Mouse (Mus musculus): ENCODE results near the gene Csf1. TPM values are rescaled to one million over a fixed set of nuclear protein-coding genes. Genes with fewer than 3 reads are reported as not detected.

The Csf1 gene
- polyA plus RNA-seq, 1 experiment from 2014 or later = 10.7 TPM

DNA sequence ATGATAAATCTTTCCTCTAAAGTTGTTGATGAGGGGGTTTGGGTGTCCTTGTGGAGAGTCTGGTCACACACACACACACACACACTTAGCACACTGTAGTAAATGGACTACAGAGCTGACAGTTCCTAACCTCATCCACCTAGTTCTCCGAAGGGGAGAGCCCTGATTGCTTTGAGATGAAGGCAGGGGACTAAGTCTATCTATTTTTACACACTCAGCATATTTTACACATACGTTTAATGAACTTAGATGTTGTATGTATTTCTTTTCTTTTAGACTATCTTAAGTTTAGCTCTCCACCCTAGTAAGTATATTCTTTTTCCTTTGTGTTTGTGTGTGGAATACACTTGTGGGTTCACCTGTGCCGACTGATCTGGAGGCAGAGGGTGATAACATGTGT is 34.6 kb upstream of the Csf1 start:
- H3K4me1 ChIP-seq (replicated peaks; ENCODE audit: control insufficient read depth, insufficient read depth, low read length) = 0 out of 2 replicates have a peak, but pooled peaks cover 3% of the 10 kb centered on the region
- DNase-seq (ENCODE audit: low spot score) = no peak
- ATAC-seq (replicated peaks; ENCODE audit: low FRiP score) = no peak
- 90% methylated on average over 3 of the region's 3 CpGs for WGBS
- H3K27me3 ChIP-seq (replicated peaks; ENCODE audit: control insufficient read depth, insufficient read depth, low read length) = no peaks in the 10 kb centered on the region
- H3K4me2 ChIP-seq = no peak overlapping the region
- no peak overlapping the region for H3K4me3 ChIP-seq (ENCODE audit: low read depth, low read length)
- H3K9ac ChIP-seq (ENCODE audit: low read depth, low read length) = no peak overlapping the region
- H3K36me3 ChIP-seq (ENCODE audit: control insufficient read depth, insufficient read depth, low read length) = no peaks in the 10 kb centered on the region
- no peaks in the 10 kb centered on the region for H3K9me3 ChIP-seq (ENCODE audit: control insufficient read depth, low read length)
- no peak overlapping the region for H3K27ac ChIP-seq (ENCODE audit: low read depth, low read length)

DNA sequence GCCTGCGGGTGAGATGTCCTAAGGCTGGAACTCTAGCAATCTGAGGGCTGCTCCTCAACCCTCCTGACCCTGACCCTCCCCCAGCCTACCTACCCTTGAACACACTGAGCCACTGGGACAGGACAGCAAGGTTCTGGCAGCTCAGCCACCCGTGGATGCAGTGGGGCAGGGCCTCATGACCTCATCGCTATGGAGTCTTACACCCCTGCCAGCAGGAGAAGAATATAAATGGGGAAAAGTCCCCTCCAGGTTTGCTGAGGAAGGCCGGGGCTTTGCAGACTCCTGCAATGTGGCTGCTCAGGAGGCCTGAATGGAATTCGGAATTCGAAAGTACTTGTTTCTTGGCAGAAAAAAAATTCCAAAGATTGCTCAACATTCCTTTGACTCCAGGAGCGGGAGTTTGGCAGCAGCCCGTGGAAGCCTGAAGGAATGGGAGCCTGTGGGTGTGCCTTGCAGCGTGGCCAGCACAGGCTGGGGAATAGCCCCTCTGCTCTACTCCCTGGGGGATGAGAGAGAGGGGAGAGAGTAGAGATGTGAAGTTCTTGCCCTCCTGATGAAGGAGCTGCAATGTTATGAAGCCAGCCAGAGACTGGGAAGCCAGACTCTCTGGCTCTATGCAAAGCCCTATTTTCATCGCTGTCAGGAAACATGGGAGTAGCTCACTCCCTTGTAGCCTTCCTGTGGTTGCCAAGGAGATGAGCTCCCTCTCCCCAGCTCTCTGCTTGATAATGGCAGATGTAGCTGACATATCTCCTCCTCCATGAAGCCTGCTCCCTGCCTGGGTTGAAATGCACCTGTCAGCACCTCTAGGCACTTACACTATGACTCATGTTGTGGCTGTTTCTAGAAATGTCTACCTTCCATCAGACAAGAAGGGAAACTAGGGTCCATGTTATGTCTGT is 33.3 kb upstream of the Csf1 start:
- H3K4me3 ChIP-seq (ENCODE audit: low read depth, low read length) = no peak overlapping the region
- no peak overlapping the region for H3K9ac ChIP-seq (ENCODE audit: low read depth, low read length)
- no peak overlapping the region for H3K4me2 ChIP-seq
- no peak for DNase-seq (ENCODE audit: low spot score)
- H3K4me1 ChIP-seq (replicated peaks; ENCODE audit: control insufficient read depth, insufficient read depth, low read length) = 0 out of 2 replicates have a peak, but pooled peaks cover 3% of the 10 kb centered on the region
- no peak for ATAC-seq (replicated peaks; ENCODE audit: low FRiP score)
- no peaks in the 10 kb centered on the region for H3K36me3 ChIP-seq (ENCODE audit: control insufficient read depth, insufficient read depth, low read length)
- no peaks in the 10 kb centered on the region for H3K27me3 ChIP-seq (replicated peaks; ENCODE audit: control insufficient read depth, insufficient read depth, low read length)
- 32% methylated on average over 10 of the region's 10 CpGs for WGBS
- no peaks in the 10 kb centered on the region for H3K9me3 ChIP-seq (ENCODE audit: control insufficient read depth, low read length)
- H3K27ac ChIP-seq (ENCODE audit: low read depth, low read length) = peak overlapping the region; percentile 6; the same call in 1 of the 2 replicates

DNA sequence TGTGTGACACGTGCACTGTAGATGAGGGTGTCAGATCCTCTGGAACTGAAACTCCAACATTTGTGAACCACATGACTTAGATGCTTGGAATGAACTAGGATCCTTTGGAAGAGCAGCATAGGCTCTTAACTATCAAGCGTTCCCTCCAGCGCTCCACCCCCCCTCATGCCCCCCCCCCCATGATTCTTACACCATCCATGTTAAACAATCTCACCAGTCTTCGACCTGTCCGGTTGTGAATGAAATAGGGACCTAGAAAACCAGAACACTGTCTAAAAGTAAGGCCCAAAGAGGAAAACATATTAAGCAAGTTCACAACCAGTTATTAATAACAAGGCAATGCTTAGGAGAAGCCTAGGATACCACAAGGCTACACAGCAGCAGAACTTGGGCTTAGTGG is 32.5 kb upstream of the Csf1 start:
- H3K4me2 ChIP-seq = no peak overlapping the region
- DNase-seq (ENCODE audit: low spot score) (no peak), ATAC-seq (replicated peaks; ENCODE audit: low FRiP score) (no peak)
- no peaks in the 10 kb centered on the region for H3K27me3 ChIP-seq (replicated peaks; ENCODE audit: control insufficient read depth, insufficient read depth, low read length)
- peaks cover 8% of the 10 kb centered on the region for H3K4me1 ChIP-seq (replicated peaks; ENCODE audit: control insufficient read depth, insufficient read depth, low read length)
- H3K4me3 ChIP-seq (ENCODE audit: low read depth, low read length) = no peak overlapping the region
- WGBS = 74% methylated on average over 5 of the region's 5 CpGs
- no peaks in the 10 kb centered on the region for H3K36me3 ChIP-seq (ENCODE audit: control insufficient read depth, insufficient read depth, low read length)
- no peak overlapping the region for H3K27ac ChIP-seq (ENCODE audit: low read depth, low read length)
- H3K9ac ChIP-seq (ENCODE audit: low read depth, low read length) = no peak overlapping the region
- no peaks in the 10 kb centered on the region for H3K9me3 ChIP-seq (ENCODE audit: control insufficient read depth, low read length)

DNA sequence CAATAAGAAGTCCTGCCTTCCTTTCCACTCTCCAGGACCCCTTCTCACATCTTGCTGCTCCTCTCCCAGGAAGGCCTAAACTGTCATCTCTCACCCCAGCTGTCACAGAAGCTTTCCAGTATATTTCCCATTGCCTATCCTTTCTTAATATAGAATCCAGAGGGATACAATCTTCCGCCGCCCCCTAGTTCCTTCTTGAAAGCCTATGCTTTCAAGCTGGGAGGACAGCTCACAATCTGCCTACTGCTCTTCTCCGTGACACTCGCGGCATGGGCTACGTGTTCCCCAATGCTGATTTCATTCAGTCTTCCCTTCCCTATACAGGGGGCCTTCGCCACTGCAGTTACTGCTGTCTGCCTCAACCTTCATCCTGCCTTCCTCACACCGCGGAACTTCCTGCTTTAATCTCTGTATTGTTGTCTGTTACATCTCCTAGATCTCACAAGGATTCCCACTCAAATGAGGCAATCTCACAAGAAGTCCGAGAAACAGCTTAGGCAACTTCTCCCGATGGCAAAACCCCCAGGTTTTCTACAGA is 30.6 kb upstream of the Csf1 start:
- no peak for ATAC-seq (replicated peaks; ENCODE audit: low FRiP score)

DNA sequence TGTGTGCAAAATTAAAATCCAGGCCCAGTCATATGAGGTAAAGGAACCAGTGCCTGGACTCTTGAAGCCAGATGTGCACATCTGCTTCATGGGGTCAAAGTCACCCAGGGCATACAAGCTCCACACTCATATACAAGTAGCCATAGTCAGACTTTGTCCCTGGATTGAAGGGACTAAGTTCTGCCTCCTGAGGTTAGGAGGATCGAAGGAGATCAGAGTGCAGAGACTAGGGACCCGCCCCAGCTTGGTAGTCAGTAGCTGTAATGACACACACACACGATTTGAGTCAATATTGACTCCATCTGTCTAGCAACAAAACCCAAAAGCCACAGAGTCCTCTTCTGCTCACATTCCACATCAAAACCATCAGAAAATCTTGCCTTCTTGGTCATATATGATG is 30.0 kb upstream of the Csf1 start:
- Histone ChIP-seq H3K36me3 (ENCODE audit: control insufficient read depth, insufficient read depth, low read length) (no peaks in the 10 kb centered on the region), H3K4me1 (replicated peaks; ENCODE audit: control insufficient read depth, insufficient read depth, low read length) (peaks cover 14% of the 10 kb centered on the region), H3K4me3 (ENCODE audit: low read depth, low read length) (no peak overlapping the region), H3K9ac (ENCODE audit: low read depth, low read length) (no peak overlapping the region), H3K9me3 (ENCODE audit: control insufficient read depth, low read length) (no peaks in the 10 kb centered on the region), H3K27ac (ENCODE audit: low read depth, low read length) (no peak overlapping the region), H3K27me3 (replicated peaks; ENCODE audit: control insufficient read depth, insufficient read depth, low read length) (no peaks in the 10 kb centered on the region), H3K4me2 (no peak overlapping the region)
- no peak for DNase-seq (ENCODE audit: low spot score)
- no peak for ATAC-seq (replicated peaks; ENCODE audit: low FRiP score)
- 79% methylated on average over 3 of the region's 3 CpGs for WGBS

More for the DNA sequence above, 30.6 kb upstream of the Csf1 start:
- no peak for DNase-seq (ENCODE audit: low spot score)
- Histone ChIP-seq H3K9ac (ENCODE audit: low read depth, low read length) (no peak overlapping the region), H3K4me1 (replicated peaks; ENCODE audit: control insufficient read depth, insufficient read depth, low read length) (peaks cover 14% of the 10 kb centered on the region), H3K36me3 (ENCODE audit: control insufficient read depth, insufficient read depth, low read length) (no peaks in the 10 kb centered on the region), H3K4me2 (no peak overlapping the region), H3K9me3 (ENCODE audit: control insufficient read depth, low read length) (no peaks in the 10 kb centered on the region), H3K4me3 (ENCODE audit: low read depth, low read length) (no peak overlapping the region), H3K27ac (ENCODE audit: low read depth, low read length) (no peak overlapping the region), H3K27me3 (replicated peaks; ENCODE audit: control insufficient read depth, insufficient read depth, low read length) (no peaks in the 10 kb centered on the region)
- 66% methylated on average over 11 of the region's 11 CpGs for WGBS

DNA sequence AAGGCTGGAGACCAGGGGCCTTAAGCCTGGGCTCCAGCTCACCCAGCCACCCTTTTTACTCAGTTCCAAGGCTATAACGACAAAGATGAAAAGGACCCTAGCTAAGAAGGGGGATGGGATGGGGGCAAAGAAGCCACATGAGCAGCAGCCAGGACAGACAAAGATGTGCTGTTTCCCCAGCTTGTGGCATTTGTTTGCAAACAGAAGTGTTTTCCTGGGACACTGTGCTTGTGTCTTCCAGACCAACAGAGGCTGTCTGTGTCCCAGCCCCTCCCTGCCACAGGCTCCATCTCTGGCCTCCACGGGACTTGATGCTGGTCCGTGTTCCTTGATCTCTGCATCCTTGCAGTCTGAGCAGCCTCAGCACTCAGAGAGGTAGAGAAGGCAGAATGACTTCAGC is 28.6 kb upstream of the Csf1 start:
- Histone ChIP-seq H3K9me3 (ENCODE audit: control insufficient read depth, low read length) (no peaks in the 10 kb centered on the region), H3K4me2 (no peak overlapping the region), H3K27me3 (replicated peaks; ENCODE audit: control insufficient read depth, insufficient read depth, low read length) (no peaks in the 10 kb centered on the region), H3K9ac (ENCODE audit: low read depth, low read length) (no peak overlapping the region), H3K4me1 (replicated peaks; ENCODE audit: control insufficient read depth, insufficient read depth, low read length) (peaks cover 14% of the 10 kb centered on the region), H3K36me3 (ENCODE audit: control insufficient read depth, insufficient read depth, low read length) (no peaks in the 10 kb centered on the region), H3K27ac (ENCODE audit: low read depth, low read length) (no peak overlapping the region), H3K4me3 (ENCODE audit: low read depth, low read length) (no peak overlapping the region)
- no peak for ATAC-seq (replicated peaks; ENCODE audit: low FRiP score)
- 78% methylated on average over 3 of the region's 3 CpGs for WGBS
- no peak for DNase-seq (ENCODE audit: low spot score)

DNA sequence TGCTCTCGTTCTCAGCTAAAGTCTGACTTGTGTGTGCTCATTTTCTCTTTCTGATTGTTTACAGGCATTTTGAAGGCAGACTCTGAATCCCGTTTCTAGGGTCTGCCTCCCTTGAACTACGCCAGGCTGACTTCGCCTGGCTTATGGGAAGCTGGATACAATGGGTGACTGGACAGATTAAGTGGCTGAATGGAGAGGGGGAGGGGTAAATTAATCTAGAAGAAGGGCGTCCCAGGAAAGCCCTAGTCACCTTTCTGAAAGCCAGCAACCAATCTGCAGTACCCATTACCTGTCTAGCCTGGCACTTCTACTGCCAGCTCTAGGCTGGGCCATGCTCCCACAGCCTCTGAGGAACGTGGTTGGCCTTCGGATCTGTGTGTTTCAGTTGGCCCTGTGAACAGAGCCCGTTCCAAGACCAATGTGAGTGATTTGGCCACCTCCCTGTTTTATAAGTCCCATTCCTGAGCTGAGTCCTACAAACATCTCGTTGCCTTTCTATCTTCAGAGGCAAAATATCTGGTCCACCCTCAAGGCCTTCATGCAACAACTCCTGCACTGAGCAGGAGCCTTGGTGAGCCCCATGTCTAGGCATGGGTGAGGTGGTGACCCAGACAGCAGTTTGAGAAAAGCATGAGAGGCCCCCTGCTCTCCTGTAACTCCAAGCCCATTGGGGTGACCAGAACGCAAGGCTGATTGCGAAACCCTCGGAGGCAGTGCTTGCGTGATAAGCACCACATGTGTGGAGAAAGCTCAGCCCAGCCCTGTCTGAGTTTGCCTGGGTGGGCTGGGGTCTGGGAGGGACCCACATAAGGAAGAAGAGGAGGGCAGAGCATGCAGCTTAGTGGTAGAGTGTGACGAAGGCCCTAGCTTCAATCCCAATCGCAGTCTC is 27.6 kb upstream of the Csf1 start:
- H3K4me1 ChIP-seq (replicated peaks; ENCODE audit: control insufficient read depth, insufficient read depth, low read length) = peaks cover 12% of the 10 kb centered on the region
- H3K4me2 ChIP-seq = no peak overlapping the region
- H3K9me3 ChIP-seq (ENCODE audit: control insufficient read depth, low read length) = no peaks in the 10 kb centered on the region
- H3K4me3 ChIP-seq (ENCODE audit: low read depth, low read length) = no peak overlapping the region
- H3K36me3 ChIP-seq (ENCODE audit: control insufficient read depth, insufficient read depth, low read length) = no peaks in the 10 kb centered on the region
- no peak overlapping the region for H3K27ac ChIP-seq (ENCODE audit: low read depth, low read length)
- ATAC-seq (replicated peaks; ENCODE audit: low FRiP score) (no peak), DNase-seq (ENCODE audit: low spot score) (no peak)
- no peak overlapping the region for H3K9ac ChIP-seq (ENCODE audit: low read depth, low read length)
- 58% methylated on average over 15 of the region's 15 CpGs for WGBS
- H3K27me3 ChIP-seq (replicated peaks; ENCODE audit: control insufficient read depth, insufficient read depth, low read length) = no peaks in the 10 kb centered on the region

DNA sequence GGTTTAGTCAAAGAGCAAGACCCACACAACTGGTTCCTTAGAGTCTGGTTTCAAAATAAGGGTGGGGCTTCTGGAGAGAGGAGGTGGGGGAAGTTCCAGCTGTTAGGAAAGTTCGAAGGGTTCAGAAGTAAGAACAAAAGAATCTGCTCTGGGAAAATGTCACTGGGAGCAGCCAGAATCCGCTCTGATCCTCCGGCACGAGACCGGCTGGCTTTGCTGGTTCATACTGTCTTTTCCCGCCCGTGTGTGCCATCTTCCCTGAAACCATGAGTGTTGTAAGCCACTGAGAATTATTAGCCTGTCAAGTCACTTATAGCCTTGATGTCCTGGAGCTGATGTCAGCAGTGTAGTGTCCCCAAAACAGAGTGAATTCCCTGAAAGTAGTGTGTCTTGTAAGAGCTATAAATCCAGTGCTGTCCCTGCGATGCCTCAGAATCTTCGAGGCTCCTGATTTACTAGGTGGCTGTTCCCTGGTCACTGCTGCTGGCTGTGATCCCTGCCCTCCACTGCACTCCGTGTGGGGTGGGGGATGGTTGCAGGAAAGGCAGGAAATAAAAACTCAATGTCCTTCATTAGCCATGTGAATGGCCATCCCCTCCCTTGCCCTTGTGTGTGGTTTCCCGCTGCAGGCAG is 26.8 kb upstream of the Csf1 start:
- H3K9ac ChIP-seq (ENCODE audit: low read depth, low read length) = no peak overlapping the region
- H3K36me3 ChIP-seq (ENCODE audit: control insufficient read depth, insufficient read depth, low read length) = no peaks in the 10 kb centered on the region
- no peaks in the 10 kb centered on the region for H3K27me3 ChIP-seq (replicated peaks; ENCODE audit: control insufficient read depth, insufficient read depth, low read length)
- WGBS = 63% methylated on average over 11 of the region's 11 CpGs
- H3K4me3 ChIP-seq (ENCODE audit: low read depth, low read length) = no peak overlapping the region
- DNase-seq (ENCODE audit: low spot score) (no peak), ATAC-seq (replicated peaks; ENCODE audit: low FRiP score) (no peak)
- no peaks in the 10 kb centered on the region for H3K9me3 ChIP-seq (ENCODE audit: control insufficient read depth, low read length)
- peaks cover 12% of the 10 kb centered on the region for H3K4me1 ChIP-seq (replicated peaks; ENCODE audit: control insufficient read depth, insufficient read depth, low read length)
- no peak overlapping the region for H3K4me2 ChIP-seq
- no peak overlapping the region for H3K27ac ChIP-seq (ENCODE audit: low read depth, low read length)
